Mouse (Mus musculus) forebrain, embryonic 12.5 days (tissue): ENCODE data around the gene Ak8. TPM values are rescaled to one million over a fixed set of nuclear protein-coding genes. Genes with fewer than 3 reads are reported as not detected.

Source experiments
- ATAC-seq: fragments of 200-750 bp; cut with Nextera tagmentation; 2 replicates; pipeline ENCODE4 v1.8.0; 2017; ENCODE audit warnings: moderate TSS enrichment; ENCODE audit not compliant: low FRiP score
- H3K27ac ChIP-seq: fragments of 300-500 bp; sonication (generic); 2 replicates; pipeline ENCODE4 v1.5.1; 2016; ENCODE audit warnings: mild to moderate bottlenecking
- H3K27me3 ChIP-seq: fragments of 300-500 bp; sonication (generic); 2 replicates; pipeline ENCODE4 v1.6.1; 2016; ENCODE audit warnings: mild to moderate bottlenecking
- H3K36me3 ChIP-seq: fragments of 300-500 bp; sonication (generic); replicated peaks from 2 replicates; pipeline ENCODE4 v1.6.1; 2016; ENCODE audit warnings: mild to moderate bottlenecking
- H3K4me1 ChIP-seq: fragments of 300-500 bp; sonication (generic); 2 replicates; pipeline ENCODE4 v1.6.1; 2016
- H3K4me2 ChIP-seq: fragments of 300-500 bp; sonication (generic); 2 replicates; pipeline ENCODE4 v1.6.1; 2016; ENCODE audit warnings: mild to moderate bottlenecking, moderate library complexity
- H3K4me3 ChIP-seq: fragments of 300-500 bp; sonication (generic); replicated peaks from 2 replicates; pipeline ENCODE4 v1.5.1; 2016; ENCODE audit warnings: mild to moderate bottlenecking
- H3K9ac ChIP-seq: fragments of 300-500 bp; sonication (generic); 2 replicates; pipeline ENCODE4 v1.6.1; 2016; ENCODE audit warnings: mild to moderate bottlenecking
- H3K9me3 ChIP-seq: fragments of 300-500 bp; sonication (generic); 2 replicates; pipeline ENCODE4 v1.6.1; 2016
- WGBS: fragments of 180-500 bp; shearing (Covaris S2); methylation state at CpG from one replicate; pipeline ENCODE4 v1.1.7; 2016; 5-methylcytosine and 5-hydroxymethylcytosine counted together
- polyA plus RNA-seq: library from polyadenylated mRNA; unstranded; fragments of >200 nt; fragmentation: Nextera tagmentation; extraction: Ambion mirVana; gene quantifications from 2 replicates; pipeline ENCODE4 v1.2.1, GENCODE M21; 2016

Gene Ak8
- polyA plus RNA-seq, 1 experiment from 2014 or later: 0.75 TPM

- Histone ChIP-seq H3K4me3 (no peak overlapping the region), H3K9ac (no peak overlapping the region), H3K4me2 (no peak overlapping the region), H3K4me1 (peaks cover 17% of the 10 kb centered on the region), H3K27me3 (peaks cover 66% of the 10 kb centered on the region), H3K36me3 (no peaks in the 10 kb centered on the region), H3K9me3 (no peaks in the 10 kb centered on the region), H3K27ac (no peak overlapping the region)
- 80% methylated on average over 15 of the region's 15 CpGs for WGBS
- no peak for ATAC-seq
Observed at GRCm38 (mm10) chr2:28746682-28747332, 46.8 kb downstream of the Ak8 start.

GRCm38 (mm10) chr2:28747705-28748104, 47.7 kb downstream of the Ak8 start:
- WGBS: 84% methylated on average over 2 of the region's 2 CpGs
- peaks cover 69% of the 10 kb centered on the region for H3K27me3 ChIP-seq
- H3K9me3 ChIP-seq: no peaks in the 10 kb centered on the region
- H3K27ac ChIP-seq: no peak overlapping the region
- no peak for ATAC-seq
- H3K4me1 ChIP-seq: peaks cover 26% of the 10 kb centered on the region
- H3K4me2 ChIP-seq: no peak overlapping the region
- H3K36me3 ChIP-seq: no peaks in the 10 kb centered on the region
- no peak overlapping the region for H3K9ac ChIP-seq
- no peak overlapping the region for H3K4me3 ChIP-seq

GRCm38 (mm10) chr2:28751186-28751585, 51.2 kb downstream of the Ak8 start:
- no peaks in the 10 kb centered on the region for H3K36me3 ChIP-seq
- ATAC-seq: no peak
- H3K4me2 ChIP-seq: peak overlapping the region; percentile 63
- H3K9ac ChIP-seq: peak overlapping the region; percentile 33; the same call in 1 of the 2 replicates
- no peaks in the 10 kb centered on the region for H3K9me3 ChIP-seq
- H3K4me3 ChIP-seq: peak overlapping the region; percentile 35
- under 1% methylated on average over 17 of the region's 17 CpGs for WGBS
- H3K4me1 ChIP-seq: peaks cover 29% of the 10 kb centered on the region
- H3K27me3 ChIP-seq: peaks cover 84% of the 10 kb centered on the region
- no peak overlapping the region for H3K27ac ChIP-seq

GRCm38 (mm10) chr2:28751658-28752057, 51.7 kb downstream of the Ak8 start:
- no peak overlapping the region for H3K9ac ChIP-seq
- WGBS: 8% methylated on average over 17 of the region's 17 CpGs
- no peak for ATAC-seq
- H3K4me1 ChIP-seq: peaks cover 26% of the 10 kb centered on the region
- peak overlapping the region; percentile 63 for H3K4me2 ChIP-seq
- H3K27me3 ChIP-seq: peaks cover 84% of the 10 kb centered on the region
- peak overlapping the region; percentile 35 for H3K4me3 ChIP-seq
- H3K27ac ChIP-seq: no peak overlapping the region
- H3K9me3 ChIP-seq: no peaks in the 10 kb centered on the region
- no peaks in the 10 kb centered on the region for H3K36me3 ChIP-seq

DNA sequence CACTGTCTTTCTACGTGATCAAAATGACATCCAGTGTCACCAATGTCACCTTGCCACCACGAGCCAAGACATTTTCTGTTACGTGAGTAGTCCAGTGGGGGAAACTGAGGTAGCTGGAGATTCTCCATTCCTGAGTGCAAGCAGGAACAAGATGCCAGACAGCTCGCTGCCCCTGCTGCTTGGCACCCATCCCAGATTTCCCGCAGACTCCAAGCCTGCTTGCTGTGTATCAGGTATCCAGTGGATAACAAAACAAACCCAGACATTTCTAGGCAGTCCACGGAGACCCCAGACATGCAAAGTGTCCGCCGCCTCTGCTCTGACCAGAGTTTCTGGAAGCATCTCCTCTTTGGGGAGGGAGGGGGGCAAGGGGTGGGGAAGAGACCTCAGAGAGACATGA, 52.4 kb downstream of the Ak8 start:
- Histone ChIP-seq H3K9ac (no peak overlapping the region; the same call in 1 of the 2 replicates), H3K27me3 (peaks cover 87% of the 10 kb centered on the region), H3K4me2 (no peak overlapping the region), H3K4me1 (peaks cover 26% of the 10 kb centered on the region), H3K9me3 (no peaks in the 10 kb centered on the region), H3K36me3 (no peaks in the 10 kb centered on the region), H3K27ac (no peak overlapping the region), H3K4me3 (no peak overlapping the region)
- 43% methylated on average over 8 of the region's 8 CpGs for WGBS
- ATAC-seq: no peak

GRCm38 (mm10) chr2:28755451-28755850, 55.5 kb downstream of the Ak8 start:
- no peak overlapping the region for H3K4me2 ChIP-seq
- H3K27me3 ChIP-seq: peaks cover 96% of the 10 kb centered on the region
- H3K27ac ChIP-seq: no peak overlapping the region
- H3K9ac ChIP-seq: no peak overlapping the region
- peaks cover 24% of the 10 kb centered on the region for H3K4me1 ChIP-seq
- H3K9me3 ChIP-seq: no peaks in the 10 kb centered on the region
- H3K36me3 ChIP-seq: no peaks in the 10 kb centered on the region
- 5% methylated on average over 7 of the region's 7 CpGs for WGBS
- no peak overlapping the region for H3K4me3 ChIP-seq
- no peak for ATAC-seq

- no peaks in the 10 kb centered on the region for H3K36me3 ChIP-seq
- ATAC-seq: 0 out of 2 replicates have a peak, but pooled peaks have one; percentile 40
- no peak overlapping the region for H3K4me2 ChIP-seq
- H3K9me3 ChIP-seq: no peaks in the 10 kb centered on the region
- no peak overlapping the region for H3K27ac ChIP-seq
- no peak overlapping the region for H3K9ac ChIP-seq
- WGBS: 41% methylated on average over 4 of the region's 4 CpGs
- peaks cover 95% of the 10 kb centered on the region for H3K27me3 ChIP-seq
- peaks cover 17% of the 10 kb centered on the region for H3K4me1 ChIP-seq
- no peak overlapping the region for H3K4me3 ChIP-seq
Observed at GRCm38 (mm10) chr2:28756201-28756600, 56.2 kb downstream of the Ak8 start.

- H3K9me3 ChIP-seq: no peaks in the 10 kb centered on the region
- no peaks in the 10 kb centered on the region; the same call in 1 of the 2 replicates for H3K4me1 ChIP-seq
- no peak overlapping the region for H3K4me2 ChIP-seq
- H3K4me3 ChIP-seq: no peak overlapping the region
- H3K27me3 ChIP-seq: peaks cover 98% of the 10 kb centered on the region
- ATAC-seq: no peak
- H3K27ac ChIP-seq: no peak overlapping the region
- no peak overlapping the region for H3K9ac ChIP-seq
- no peaks in the 10 kb centered on the region for H3K36me3 ChIP-seq
- WGBS: 14% methylated on average over 4 of the region's 4 CpGs
Observed at GRCm38 (mm10) chr2:28759441-28759840, 59.5 kb downstream of the Ak8 start.

GRCm38 (mm10) chr2:28766590-28766989, 66.6 kb downstream of the Ak8 start:
- no peak for ATAC-seq
- no peak overlapping the region for H3K4me2 ChIP-seq

DNA sequence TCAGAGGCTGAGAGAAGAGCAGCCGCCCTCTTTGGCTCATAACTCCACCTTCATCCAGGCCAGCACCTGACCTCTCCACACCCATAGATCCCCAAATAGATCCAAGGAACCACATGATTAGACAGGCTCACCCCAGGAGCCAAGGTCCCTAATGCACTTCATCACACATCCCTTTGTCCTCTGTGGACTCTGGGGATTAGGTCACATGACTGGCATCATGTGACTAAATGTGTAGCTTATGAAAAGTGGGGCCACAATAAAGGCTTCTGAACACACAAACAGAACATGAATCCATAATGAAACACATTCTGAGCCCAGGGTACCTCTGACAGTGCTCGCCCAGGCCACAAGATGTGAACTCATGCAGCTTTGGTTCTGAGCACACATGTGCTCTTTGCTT, 67.1 kb downstream of the Ak8 start:
- H3K4me2 ChIP-seq: no peak overlapping the region
- ATAC-seq: no peak
- H3K27me3 ChIP-seq: peaks cover 89% of the 10 kb centered on the region
- H3K27ac ChIP-seq: no peak overlapping the region
- H3K9ac ChIP-seq: no peak overlapping the region
- peaks cover 5% of the 10 kb centered on the region; the same call in 1 of the 2 replicates for H3K4me1 ChIP-seq
- 88% methylated on average over 2 of the region's 2 CpGs for WGBS
- no peak overlapping the region for H3K4me3 ChIP-seq
- no peaks in the 10 kb centered on the region for H3K36me3 ChIP-seq
- H3K9me3 ChIP-seq: no peaks in the 10 kb centered on the region

More at GRCm38 (mm10) chr2:28766590-28766989, 66.6 kb downstream of the Ak8 start:
- no peak overlapping the region for H3K9ac ChIP-seq
- H3K9me3 ChIP-seq: no peaks in the 10 kb centered on the region
- H3K36me3 ChIP-seq: no peaks in the 10 kb centered on the region
- peaks cover 5% of the 10 kb centered on the region; the same call in 1 of the 2 replicates for H3K4me1 ChIP-seq
- H3K27me3 ChIP-seq: peaks cover 89% of the 10 kb centered on the region
- no peak overlapping the region for H3K27ac ChIP-seq
- H3K4me3 ChIP-seq: no peak overlapping the region
- 81% methylated on average over 4 of the region's 4 CpGs for WGBS

GRCm38 (mm10) chr2:28770697-28771096, 70.7 kb downstream of the Ak8 start:
- 68% methylated on average over 5 of the region's 5 CpGs for WGBS
- Histone ChIP-seq H3K4me2 (no peak overlapping the region), H3K9ac (no peak overlapping the region), H3K4me1 (peaks cover 11% of the 10 kb centered on the region; the same call in 1 of the 2 replicates), H3K4me3 (no peak overlapping the region), H3K9me3 (no peaks in the 10 kb centered on the region), H3K27ac (no peak overlapping the region), H3K36me3 (no peaks in the 10 kb centered on the region), H3K27me3 (peaks cover 87% of the 10 kb centered on the region)
- ATAC-seq: no peak

GRCm38 (mm10) chr2:28774073-28774472, 74.1 kb downstream of the Ak8 start:
- 48% methylated on average over 8 of the region's 8 CpGs for WGBS
- Histone ChIP-seq H3K4me1 (peaks cover 18% of the 10 kb centered on the region; the same call in 1 of the 2 replicates), H3K4me3 (no peak overlapping the region), H3K9me3 (no peaks in the 10 kb centered on the region), H3K36me3 (no peaks in the 10 kb centered on the region), H3K9ac (no peak overlapping the region), H3K27ac (no peak overlapping the region), H3K4me2 (no peak overlapping the region), H3K27me3 (peaks cover 90% of the 10 kb centered on the region)
- peak; percentile 67; the same call in 1 of the 2 replicates for ATAC-seq

- peaks cover 94% of the 10 kb centered on the region for H3K27me3 ChIP-seq
- H3K36me3 ChIP-seq: no peaks in the 10 kb centered on the region
- no peak overlapping the region for H3K4me2 ChIP-seq
- H3K9me3 ChIP-seq: no peaks in the 10 kb centered on the region
- H3K27ac ChIP-seq: no peak overlapping the region
- H3K4me3 ChIP-seq: no peak overlapping the region
- peaks cover 17% of the 10 kb centered on the region for H3K4me1 ChIP-seq
- ATAC-seq: no peak
- WGBS: 82% methylated on average over 2 of the region's 2 CpGs
- H3K9ac ChIP-seq: no peak overlapping the region
Observed at GRCm38 (mm10) chr2:28776728-28777127, 76.8 kb downstream of the Ak8 start.
